Mouse (Mus musculus): ENCODE measurements around the gene Gm614. TPM values are rescaled to one million over a fixed set of nuclear protein-coding genes. Genes with fewer than 3 reads are reported as not detected.
A peak's percentile ranks its signal among the peaks of the same experiment; 100 is the strongest.

Gene Gm614
- total RNA-seq, 2 experiments from 2014 or later: 0.54 TPM; not detected in 1

DNA sequence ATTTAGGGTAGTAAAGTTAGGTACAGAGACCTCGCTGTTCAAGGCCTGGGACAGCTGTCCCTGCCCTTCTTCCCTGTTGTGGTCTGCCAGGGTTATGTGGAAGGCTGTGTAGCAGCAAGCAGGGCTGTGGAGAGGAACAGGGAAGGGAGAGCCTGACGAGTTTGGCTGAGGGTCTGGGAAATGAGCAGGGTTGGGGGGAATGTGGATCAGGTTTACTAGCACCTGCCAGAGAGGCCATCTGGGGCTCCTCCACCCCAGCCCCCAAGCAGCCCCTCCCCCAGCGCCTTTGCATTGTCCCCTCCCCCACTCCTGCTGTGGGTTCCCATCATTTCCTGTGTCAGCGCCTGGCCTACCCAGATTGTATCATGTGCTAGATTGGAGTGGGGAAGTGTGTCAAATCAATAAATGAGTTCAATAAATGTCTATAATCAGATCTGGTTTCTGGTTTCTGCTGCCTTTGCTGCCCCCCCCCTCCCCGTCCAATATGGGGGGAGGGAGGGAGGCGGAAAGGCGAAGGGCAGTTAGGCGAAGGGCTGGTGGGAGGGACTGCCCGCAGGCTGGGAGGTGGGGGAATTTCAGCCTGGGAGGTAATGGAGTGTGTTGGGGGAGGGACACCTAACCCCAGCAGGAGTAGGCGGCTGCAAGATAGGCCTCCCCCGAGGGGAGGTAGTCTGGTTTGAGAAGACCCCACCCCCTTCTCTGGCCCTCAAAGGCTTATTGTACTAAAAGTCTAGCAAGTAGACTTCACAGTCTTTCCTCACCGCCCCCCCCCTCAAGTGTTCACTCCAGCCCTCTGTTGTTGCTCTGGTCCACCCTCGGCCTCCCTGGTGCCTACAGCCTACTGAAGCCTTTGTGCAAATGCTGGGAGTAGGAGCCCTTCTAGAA, 3.1 kb downstream of the Gm614 start:
- no peak for DNase-seq (ENCODE audit: low spot score in 2 of 2)

- DNase-seq (ENCODE audit: low spot score in 2 of 2): no peak
These were observed 7.2 kb downstream of the Gm614 start for GRCm38 (mm10) chrX:101256603-101257002.

- DNase-seq (ENCODE audit: low spot score in 2 of 2): peak; percentile 14 to 22
These were observed 9.1 kb downstream of the Gm614 start for GRCm38 (mm10) chrX:101254740-101255139.

- peak; percentile 68 to 70 for DNase-seq (ENCODE audit: low spot score in 2 of 2)
These were observed 9.7 kb downstream of the Gm614 start, which contains the start of gene Foxo4 for GRCm38 (mm10) chrX:101253952-101254729. TSS of gene Foxo4 (plus strand) at chrX:101254528.

DNA sequence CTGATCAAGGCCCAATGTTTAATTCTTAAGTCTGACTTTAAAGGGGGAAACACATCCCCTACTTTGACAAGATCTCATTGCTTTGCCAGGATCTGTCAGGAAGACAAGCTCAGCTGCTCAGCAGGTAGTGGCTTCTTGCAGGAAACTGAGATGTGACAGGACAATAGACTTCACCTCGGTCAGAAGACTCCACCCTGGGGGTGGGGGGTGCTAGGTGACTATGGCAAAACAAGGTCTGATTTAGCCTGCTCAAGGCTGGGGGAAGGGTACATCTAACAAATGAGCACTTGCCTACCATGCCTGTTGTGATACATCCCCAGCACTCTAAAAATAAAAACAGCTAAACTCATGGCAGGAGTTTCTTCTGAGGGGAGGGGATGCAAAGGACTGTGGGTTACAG, 18.8 kb downstream of the Gm614 start:
- no peak for DNase-seq (ENCODE audit: low spot score in 2 of 2)

GRCm38 (mm10) chrX:101222796-101223162, 41.0 kb downstream of the Gm614 start:
- DNase-seq (ENCODE audit: low spot score in 2 of 2): no peak

GRCm38 (mm10) chrX:101221834-101222795, 41.7 kb downstream of the Gm614 start, which contains the start of gene Snx12:
TSS of gene Snx12 (minus strand) at chrX:101222563.
- peak; percentile 71 to 72 for DNase-seq (ENCODE audit: low spot score in 2 of 2)

Other genes with a start within 250 kb of the Gm614 start
- gene Tex11, start 204.3 kb downstream of the Gm614 start, total RNA-seq (2021): not detected
- gene Slc7a3, start 178.0 kb downstream of the Gm614 start, total RNA-seq (2021): under 1 TPM; 0.77 to 0.80 TPM
- gene Snx12, start 41.4 kb downstream of the Gm614 start, total RNA-seq (2021): 10 to 100 TPM; 53.7 to 54.1 TPM
- gene Foxo4, start 9.5 kb downstream of the Gm614 start, total RNA-seq (2021): 10 to 100 TPM; 33.8 to 39.6 TPM
- gene Il2rg, start 4.3 kb upstream of the Gm614 start, total RNA-seq (2021): 1 to 10 TPM; 4.9 to 9.0 TPM
- not detected for gene Gm20489, start 5.0 kb upstream of the Gm614 start, total RNA-seq (2021)
- 10 to 100 TPM; 32.0 to 33.4 TPM for gene Med12, start 10.0 kb upstream of the Gm614 start, total RNA-seq (2021)
- 10 to 100 TPM in 1 of 2 experiments, 1 to 10 TPM in 1; 5.7 to 15.9 TPM for gene Nlgn3, start 35.2 kb upstream of the Gm614 start, total RNA-seq (2021)
- gene Gjb1, start 112.4 kb upstream of the Gm614 start, total RNA-seq (2021): not detected
- 10 to 100 TPM; 46.3 to 73.4 TPM for gene Zmym3, start 156.9 kb upstream of the Gm614 start, total RNA-seq (2021)
- gene Nono, start 165.3 kb upstream of the Gm614 start, total RNA-seq (2021): 100 to 1,000 TPM; 158 to 182 TPM
- gene Itgb1bp2, start 185.1 kb upstream of the Gm614 start, total RNA-seq (2021): under 1 TPM; 0.53 to 0.74 TPM

Data from adrenal gland, adult 18-20 months (tissue).